Mouse (Mus musculus) heart, postnatal 0 days (tissue): ENCODE data around the gene Ar. TPM values are rescaled to one million over a fixed set of nuclear protein-coding genes. Genes with fewer than 3 reads are reported as not detected.

Source experiments
- ATAC-seq: fragments of 200-750 bp; cut with Nextera tagmentation; 2 replicates; pipeline ENCODE4 v1.8.0; 2017; ENCODE audit warnings: low read depth, moderate number of reproducible peaks, moderate library complexity; ENCODE audit not compliant: insufficient read depth
- DNase-seq: peaks from one replicate; pipeline ENCODE4 v3.0.0-alpha.2; 2016; ENCODE audit warnings: low spot score
- H3K27ac ChIP-seq: fragments of 300-500 bp; sonication (generic); 2 replicates; pipeline ENCODE4 v1.5.1; 2014; ENCODE audit warnings: low read depth, mild to moderate bottlenecking
- H3K27me3 ChIP-seq: fragments of 300-500 bp; sonication (generic); 2 replicates; pipeline ENCODE4 v1.6.1; 2014; ENCODE audit warnings: low read length, mixed read lengths; ENCODE audit not compliant: control insufficient read depth, insufficient read depth
- H3K36me3 ChIP-seq: fragments of 300-500 bp; sonication (generic); replicated peaks from 2 replicates; pipeline ENCODE4 v1.6.1; 2014; ENCODE audit warnings: low read length, mixed read lengths; ENCODE audit not compliant: control insufficient read depth, insufficient read depth
- H3K4me1 ChIP-seq: fragments of 300-500 bp; sonication (generic); 2 replicates; pipeline ENCODE4 v1.6.1; 2014; ENCODE audit warnings: antibody characterized with exemption; ENCODE audit not compliant: control insufficient read depth, insufficient read depth
- H3K4me2 ChIP-seq: fragments of 300-500 bp; sonication (generic); 2 replicates; pipeline ENCODE4 v1.6.1; 2014; ENCODE audit warnings: low read depth, mild to moderate bottlenecking, low read length, moderate library complexity
- H3K4me3 ChIP-seq: fragments of 300-500 bp; sonication (generic); 2 replicates; pipeline ENCODE4 v1.5.1; 2014; ENCODE audit warnings: low read depth, low read length
- H3K9ac ChIP-seq: fragments of 300-500 bp; sonication (generic); replicated peaks from 2 replicates; pipeline ENCODE4 v1.6.1; 2014; ENCODE audit warnings: low read depth, low read length, mixed read lengths
- H3K9me3 ChIP-seq: fragments of 300-500 bp; sonication (generic); replicated peaks from 2 replicates; pipeline ENCODE4 v1.6.1; 2016; ENCODE audit warnings: low read length; ENCODE audit not compliant: control insufficient read depth
- CTCF ChIP-seq: IDR thresholded peaks from 2 replicates; pipeline ENCODE4 v1.5.1; 2016; ENCODE audit warnings: antibody characterized with exemption, control low read depth, low read depth
- EP300 ChIP-seq: IDR thresholded peaks from 2 replicates; pipeline ENCODE4 v1.6.1; 2016; ENCODE audit warnings: antibody characterized with exemption, low read depth
- WGBS: fragments of 180-500 bp; shearing (Covaris S2); extraction: QIAGEN DNeasy Blood & Tissue Kit; methylation state at CpG from one replicate; pipeline ENCODE4 v1.1.7; 2014; 5-methylcytosine and 5-hydroxymethylcytosine counted together
- polyA plus RNA-seq: library from polyadenylated mRNA; unstranded; fragments of >200 nt; fragmentation: Nextera tagmentation; extraction: Ambion mirVana; gene quantifications from 2 replicates; pipeline ENCODE4 v1.2.1, GENCODE M21; 2015
- total RNA-seq: library from RNA; depleted of rRNA; stranded (reverse); fragments of >200 nt; gene quantifications from 2 replicates; pipeline ENCODE4 v1.2.3, GENCODE M21; 2014; ENCODE audit warnings: low replicate concordance

The Ar gene
- total and polyA plus RNA-seq, 2 experiments from 2014 or later: 0.08 to 0.15 TPM

DNA sequence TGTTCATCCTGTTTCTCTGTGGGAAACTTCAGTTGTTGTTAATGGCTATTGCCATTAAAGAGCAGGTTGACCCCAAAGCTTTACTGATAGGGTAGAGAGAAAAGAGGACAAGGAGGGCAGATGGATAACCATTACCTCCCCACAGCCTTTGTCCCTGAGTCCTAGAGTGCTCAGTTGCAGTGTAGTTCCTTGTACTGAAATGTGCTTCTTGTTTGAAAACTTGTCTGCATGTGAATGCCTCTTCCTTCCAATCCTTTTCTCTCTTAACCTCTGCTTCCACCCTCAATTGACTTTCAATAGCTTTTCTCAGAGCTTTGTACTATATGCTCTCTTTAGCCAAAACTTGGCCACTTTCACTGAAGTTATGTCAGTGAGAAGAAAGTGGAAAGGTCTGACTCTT, 168.9 kb downstream of the Ar start:
- Histone ChIP-seq H3K36me3 (no peaks in the 10 kb centered on the region), H3K4me1 (no peaks in the 10 kb centered on the region), H3K27ac (no peak overlapping the region), H3K9ac (no peak overlapping the region), H3K4me2 (no peak overlapping the region), H3K9me3 (no peaks in the 10 kb centered on the region), H3K27me3 (no peaks in the 10 kb centered on the region), H3K4me3 (no peak overlapping the region)
- no peak for TF ChIP-seq EP300
- ATAC-seq: no peak
- DNase-seq: no peak

DNA sequence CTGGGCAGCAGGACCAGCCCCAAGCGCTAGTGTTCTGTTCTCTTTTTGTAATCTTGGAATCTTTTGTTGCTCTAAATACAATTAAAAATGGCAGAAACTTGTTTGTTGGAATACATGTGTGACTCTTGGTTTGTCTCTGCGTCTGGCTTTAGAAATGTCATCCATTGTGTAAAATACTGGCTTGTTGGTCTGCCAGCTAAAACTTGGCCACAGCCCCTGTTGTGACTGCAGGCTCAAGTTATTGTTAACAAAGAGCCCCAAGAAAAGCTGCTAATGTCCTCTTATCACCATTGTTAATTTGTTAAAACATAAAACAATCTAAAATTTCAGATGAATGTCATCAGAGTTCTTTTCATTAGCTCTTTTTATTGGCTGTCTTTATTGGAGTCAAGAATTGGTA, 174.5 kb downstream of the Ar start:
- H3K4me2 ChIP-seq: no peak overlapping the region
- no peaks in the 10 kb centered on the region for H3K4me1 ChIP-seq
- no peak for ATAC-seq
- DNase-seq: no peak
- no peaks in the 10 kb centered on the region for H3K36me3 ChIP-seq
- no peak overlapping the region for H3K9ac ChIP-seq
- no peaks in the 10 kb centered on the region for H3K9me3 ChIP-seq
- no peak overlapping the region for H3K4me3 ChIP-seq
- 60% methylated on average over 2 of the region's 2 CpGs for WGBS
- H3K27ac ChIP-seq: no peak overlapping the region
- TF ChIP-seq EP300 (no peak), CTCF (no peak)
- no peaks in the 10 kb centered on the region for H3K27me3 ChIP-seq

DNA sequence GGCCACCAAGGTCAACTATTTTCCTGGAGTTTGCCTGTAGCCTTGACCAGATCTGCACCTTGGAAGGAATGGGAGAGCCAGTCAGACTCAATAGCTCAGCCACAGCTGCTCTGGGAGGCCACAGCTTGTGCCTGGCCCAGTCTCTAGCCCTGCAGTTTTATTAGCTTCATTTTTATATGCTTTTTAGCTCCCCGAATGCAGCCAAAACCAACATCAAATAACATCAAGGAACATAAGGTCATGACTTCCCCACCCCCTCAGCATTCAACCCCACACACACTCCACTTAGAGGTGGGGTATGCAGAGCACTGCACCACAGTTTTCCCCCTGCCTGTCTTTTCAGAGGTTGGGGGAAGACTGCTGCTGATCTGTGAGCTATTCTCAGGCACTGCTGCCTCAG, 198.9 kb downstream of the Ar start:
- Histone ChIP-seq H3K4me2 (no peak overlapping the region), H3K27ac (no peak overlapping the region), H3K9me3 (no peaks in the 10 kb centered on the region), H3K9ac (no peak overlapping the region), H3K27me3 (no peaks in the 10 kb centered on the region), H3K4me3 (no peak overlapping the region), H3K4me1 (no peaks in the 10 kb centered on the region), H3K36me3 (no peaks in the 10 kb centered on the region)
- ATAC-seq (no peak), DNase-seq (no peak)
- 57% methylated on average over 1 of the region's 1 CpGs for WGBS
- no peak for TF ChIP-seq CTCF
- no peak for TF ChIP-seq EP300

DNA sequence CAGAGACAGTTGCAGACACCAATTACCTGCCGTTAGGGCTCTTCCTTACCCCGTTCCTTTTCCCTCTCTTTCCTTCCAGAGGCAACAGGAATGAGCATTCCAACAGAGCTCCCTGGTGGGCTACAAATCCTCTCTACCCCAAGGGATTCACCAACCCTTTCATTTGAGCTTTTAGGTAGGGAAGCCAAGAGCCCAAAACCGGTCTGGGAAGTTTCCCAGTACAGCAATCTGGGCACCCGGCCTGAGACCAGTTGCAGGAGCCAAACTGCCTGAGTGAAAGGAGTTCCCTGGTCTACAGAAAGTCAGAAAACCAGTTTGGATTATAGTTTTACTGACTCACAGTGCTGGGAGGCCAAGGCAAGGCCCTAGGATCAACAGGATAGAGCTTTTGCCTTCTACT, 199.5 kb downstream of the Ar start:
- Histone ChIP-seq H3K9ac (no peak overlapping the region), H3K27ac (no peak overlapping the region), H3K9me3 (no peaks in the 10 kb centered on the region), H3K36me3 (no peaks in the 10 kb centered on the region), H3K27me3 (no peaks in the 10 kb centered on the region), H3K4me3 (no peak overlapping the region), H3K4me2 (no peak overlapping the region), H3K4me1 (no peaks in the 10 kb centered on the region)
- DNase-seq (no peak), ATAC-seq (no peak)
- TF ChIP-seq CTCF: no peak
- no peak for TF ChIP-seq EP300
- WGBS: 39% methylated on average over 4 of the region's 4 CpGs
